13 mouse cellular contexts compared by ENCODE assay signal in the genomic region with DNA sequence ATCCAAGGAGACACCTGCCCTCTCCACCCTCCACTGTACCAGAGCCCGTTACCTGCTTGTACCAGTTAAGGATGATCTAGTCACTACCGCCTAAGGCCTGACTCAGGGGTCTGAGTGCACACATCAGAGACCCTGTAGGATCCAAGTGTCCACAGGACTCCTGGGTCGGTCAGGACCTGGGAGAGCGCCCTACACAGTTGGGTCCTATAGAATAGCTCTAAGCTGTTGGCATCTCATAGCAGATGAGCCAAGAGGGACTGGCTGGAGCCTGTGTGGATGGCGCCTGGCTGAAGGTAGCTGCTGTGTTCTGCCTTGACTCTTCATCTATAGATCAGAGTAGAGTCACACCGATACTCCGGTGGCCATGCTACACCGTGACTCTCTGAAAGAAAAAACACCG. TPM values are rescaled to one million over a fixed set of nuclear protein-coding genes. Genes with fewer than 3 reads are reported as not detected.
A peak's percentile ranks its signal among the peaks of the same experiment; 100 is the strongest.
DNase-seq lines count a peak whose midpoint lies in the region; ATAC-seq and TF ChIP-seq lines count a peak whose summit lies in the region.
"Had no signal": no experiment of that assay in that cellular context is flagged by ENCODE, and none has a peak within 500 bp of the region (broad histone marks: within the 10 kb centered on the region; RNA-seq: fewer than 3 reads in every experiment).

No protein-coding gene starts in this region.

- no peaks in the 10 kb centered on the region for H3K4me1 ChIP-seq in embryonic facial prominence, embryonic 11.5 days (ENCODE audit: control insufficient read depth, insufficient read depth, low read length)
- no peaks in the 10 kb centered on the region for H3K4me1 ChIP-seq in thymus, adult 2 months (replicated peaks; ENCODE audit: control insufficient read depth, insufficient read depth, low read length)
- H3K4me1 ChIP-seq: limb, embryonic 13.5 days had no signal

- H3K4me3 ChIP-seq in embryonic facial prominence, embryonic 11.5 days (ENCODE audit: low read depth, low read length) = no peak overlapping the region
- H3K4me3 ChIP-seq in thymus, adult 2 months (ENCODE audit: control insufficient read depth, insufficient read depth, low read length) = no peak overlapping the region
- H3K4me3 ChIP-seq: gastrocnemius, adult 2 months; limb, embryonic 13.5 days had no signal

- no peak for TF ChIP-seq CTCF in thymus, adult 2 months (IDR thresholded peaks at IDR 0.05; ENCODE audit: borderline replicate concordance, control insufficient read depth, extremely low read depth, insufficient read depth, low read length, poor library complexity)

- no peak overlapping the region for H3K9ac ChIP-seq in embryonic facial prominence, embryonic 11.5 days (replicated peaks; ENCODE audit: low read length)
- H3K9ac ChIP-seq: limb, embryonic 13.5 days had no signal

- no peak overlapping the region for H3K4me2 ChIP-seq in embryonic facial prominence, embryonic 11.5 days (ENCODE audit: low read depth, low read length)
- H3K4me2 ChIP-seq: limb, embryonic 13.5 days had no signal

- DNase-seq in adrenal gland, postnatal 10 days = peak; percentile 16
- DNase-seq in adrenal gland, postnatal 25 days = no peak
- peak; percentile 74 to 76 for DNase-seq in kidney, postnatal 4 days
- no peak for DNase-seq in kidney, adult 11 months
- DNase-seq in 3T3-L1 (ENCODE audit: low read depth, low spot score) = peak; percentile 28
- peak; percentile 67 for DNase-seq in embryonic facial prominence, embryonic 11.5 days (ENCODE audit: low spot score)
- DNase-seq in thymus, adult 2 months = no peak
- no peak for DNase-seq in frontal cortex, adult 2 months (ENCODE audit: extremely low spot score in 1 of 2, low spot score in 1 of 2)
- DNase-seq: cerebellum, adult 2 months; gastrocnemius, adult 2 months; thymus, postnatal 4 days had no signal

- no peaks in the 10 kb centered on the region for H3K27me3 ChIP-seq in embryonic facial prominence, embryonic 11.5 days (ENCODE audit: control insufficient read depth, insufficient read depth, low read length)
- H3K27me3 ChIP-seq in thymus, adult 2 months (ENCODE audit: control insufficient read depth, insufficient read depth, low read length) = no peaks in the 10 kb centered on the region
- H3K27me3 ChIP-seq: limb, embryonic 13.5 days had no signal

- no peaks in the 10 kb centered on the region for H3K9me3 ChIP-seq in embryonic facial prominence, embryonic 11.5 days (replicated peaks; ENCODE audit: control insufficient read depth, low read length)
- H3K9me3 ChIP-seq: limb, embryonic 13.5 days had no signal

- 80% methylated on average over 9 of the region's 9 CpGs for WGBS in embryonic facial prominence, embryonic 11.5 days
- 90% methylated on average over 9 of the region's 9 CpGs for WGBS in thymus, adult 2 months

- TF ChIP-seq POLR2A in thymus, adult 2 months (IDR thresholded peaks at IDR 0.05; ENCODE audit: control insufficient read depth, extremely low read depth, insufficient read depth, low read length, poor library complexity) = no peak

- no peak overlapping the region for H3K27ac ChIP-seq in embryonic facial prominence, embryonic 11.5 days (replicated peaks; ENCODE audit: low read depth, low read length)
- H3K27ac ChIP-seq in thymus, adult 2 months (ENCODE audit: control insufficient read depth, insufficient read depth, low read length) = no peak overlapping the region
- H3K27ac ChIP-seq: gastrocnemius, adult 2 months; limb, embryonic 13.5 days had no signal

- no peaks in the 10 kb centered on the region for H3K36me3 ChIP-seq in embryonic facial prominence, embryonic 11.5 days (replicated peaks; ENCODE audit: control insufficient read depth, insufficient read depth, low read depth, low read length)
- no peaks in the 10 kb centered on the region for H3K36me3 ChIP-seq in thymus, adult 2 months (ENCODE audit: control insufficient read depth, insufficient read depth, low read length)
- H3K36me3 ChIP-seq: limb, embryonic 13.5 days had no signal

- ATAC-seq in embryonic facial prominence, embryonic 11.5 days (replicated peaks; ENCODE audit: insufficient number of reproducible peaks, low FRiP score, low TSS enrichment, low read depth) = no peak
- ATAC-seq: Patski had no signal

RNA-seq across cellular contexts. Expression of a gene that starts 14.9 kb away (rescaled TPM):
- total RNA-seq in adrenal gland, postnatal 10 days (2021) = under 1 TPM; 0.27 to 0.94 TPM
- 0.15 TPM in 1 of 2 replicates, not detected in the other for total RNA-seq in adrenal gland, postnatal 25 days (2021)
- 0.06 and 0.31 TPM in 2 replicates for polyA plus RNA-seq in embryonic facial prominence, embryonic 11.5 days (2014; fragmentation: Nextera tagmentation; extraction: Ambion mirVana)
- polyA plus RNA-seq in thymus, adult 2 months (2012; rRNA removed) = 0.05 and 0.09 TPM in 2 replicates
- polyA plus RNA-seq in frontal cortex, adult 2 months (2012; rRNA removed) = 0.38 and 0.58 TPM in 2 replicates

Comparison
In these comparisons a context has a peak if more than half of its experiments do, and no peak if none do; other contexts are left out.
1. DNase-seq: peak in adrenal gland, postnatal 10 days (single experiment), kidney, postnatal 4 days (2 of 2), 3T3-L1 (single experiment) and embryonic facial prominence, embryonic 11.5 days (single experiment); none in adrenal gland, postnatal 25 days (single experiment), kidney, adult 11 months (single experiment), thymus, adult 2 months (single experiment) and frontal cortex, adult 2 months (0 of 2).